Comparison of ENCODE assay signal across 7 mouse cellular contexts in the genomic region with DNA sequence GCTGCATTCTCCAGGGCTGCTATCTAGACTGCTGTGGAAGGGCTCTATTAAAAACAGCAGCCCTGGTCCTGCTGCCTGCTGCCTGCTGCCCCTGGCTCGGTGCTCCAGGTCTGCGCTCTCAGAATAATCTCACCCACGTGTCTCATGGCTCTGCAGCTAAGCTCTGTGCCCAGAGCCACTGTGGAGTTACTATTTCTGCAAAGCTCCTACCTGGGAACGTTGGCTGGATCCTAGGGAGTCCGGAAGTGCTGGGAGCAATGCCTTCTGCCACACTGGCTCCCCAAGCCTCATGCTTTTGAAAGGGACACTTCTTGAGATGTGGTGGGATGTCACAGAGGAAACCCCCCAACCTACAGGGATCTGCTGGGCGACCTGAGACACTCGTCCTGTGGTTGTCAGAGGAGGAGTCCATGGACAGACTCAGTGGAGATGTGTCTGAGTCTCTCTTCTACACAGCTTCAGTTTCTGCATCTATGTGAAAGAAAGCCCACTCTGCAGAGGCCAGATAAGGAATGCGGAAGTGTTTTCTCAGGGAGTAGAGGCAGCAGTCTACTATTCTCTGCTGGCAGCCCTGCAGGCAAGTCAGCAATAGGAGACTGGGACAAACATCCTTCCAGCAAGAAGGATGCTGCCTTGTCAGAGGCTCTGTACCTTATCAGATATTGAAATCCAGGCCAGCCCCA.
DNase-seq lines count a peak whose midpoint lies in the region; ATAC-seq and TF ChIP-seq lines count a peak whose summit lies in the region.

No protein-coding gene starts in this region.

- H3K4me1 ChIP-seq in neural tube, embryonic 13.5 days (replicated peaks) = peaks cover 62% of the 10 kb centered on the region
- H3K4me1 ChIP-seq in neural tube, embryonic 15.5 days = peaks cover 34% of the 10 kb centered on the region
- peaks cover 13% of the 10 kb centered on the region; the same call in 1 of the 2 replicates for H3K4me1 ChIP-seq in forebrain, embryonic 11.5 days (replicated peaks; ENCODE audit: control insufficient read depth, insufficient read depth, low read length)
- peaks cover 17% of the 10 kb centered on the region for H3K4me1 ChIP-seq in intestine, embryonic 15.5 days (replicated peaks)
- H3K4me1 ChIP-seq in stomach, postnatal 0 days (replicated peaks; ENCODE audit: control insufficient read depth, insufficient read depth) = no peaks in the 10 kb centered on the region

- no peaks in the 10 kb centered on the region for H3K36me3 ChIP-seq in neural tube, embryonic 13.5 days
- H3K36me3 ChIP-seq in neural tube, embryonic 15.5 days = no peaks in the 10 kb centered on the region
- no peaks in the 10 kb centered on the region for H3K36me3 ChIP-seq in forebrain, embryonic 11.5 days (ENCODE audit: control insufficient read depth, insufficient read depth, low read length)
- no peaks in the 10 kb centered on the region for H3K36me3 ChIP-seq in intestine, embryonic 15.5 days
- H3K36me3 ChIP-seq in stomach, postnatal 0 days (ENCODE audit: control insufficient read depth, insufficient read depth, low read length) = no peaks in the 10 kb centered on the region

- no peak for TF ChIP-seq CTCF in stomach, postnatal 0 days (IDR thresholded peaks at IDR 0.05; ENCODE audit: low read depth)

- 49% methylated on average over 8 of the region's 8 CpGs for whole genome bisulfite sequencing in neural tube, embryonic 13.5 days
- 43% methylated on average over 8 of the region's 8 CpGs for WGBS in neural tube, embryonic 15.5 days
- WGBS in forebrain, embryonic 11.5 days = 25% methylated on average over 8 of the region's 8 CpGs
- WGBS in intestine, embryonic 15.5 days = 47% methylated on average over 8 of the region's 8 CpGs
- 47% methylated on average over 8 of the region's 8 CpGs for WGBS in stomach, postnatal 0 days

- H3K9me3 ChIP-seq in neural tube, embryonic 13.5 days = no peaks in the 10 kb centered on the region
- no peaks in the 10 kb centered on the region for H3K9me3 ChIP-seq in neural tube, embryonic 15.5 days (replicated peaks)
- no peaks in the 10 kb centered on the region for H3K9me3 ChIP-seq in forebrain, embryonic 11.5 days (ENCODE audit: control insufficient read depth, low read length)
- H3K9me3 ChIP-seq in intestine, embryonic 15.5 days = no peaks in the 10 kb centered on the region
- no peaks in the 10 kb centered on the region for H3K9me3 ChIP-seq in stomach, postnatal 0 days (ENCODE audit: control insufficient read depth, low read length)

- no peak for ATAC-seq in neural tube, embryonic 13.5 days (ENCODE audit: low read depth)
- ATAC-seq in neural tube, embryonic 15.5 days (ENCODE audit: low FRiP score) = no peak
- no peak for ATAC-seq in forebrain, embryonic 11.5 days (replicated peaks; ENCODE audit: low FRiP score)
- no peak for ATAC-seq in intestine, embryonic 15.5 days
- ATAC-seq in stomach, postnatal 0 days (ENCODE audit: low FRiP score, low TSS enrichment) = no peak

- peak overlapping the region; percentile 59; the same call in 1 of the 2 replicates for H3K27ac ChIP-seq in neural tube, embryonic 13.5 days (replicated peaks)
- H3K27ac ChIP-seq in neural tube, embryonic 15.5 days (replicated peaks) = no peak overlapping the region; the same call in 1 of the 2 replicates
- H3K27ac ChIP-seq in forebrain, embryonic 11.5 days (ENCODE audit: low read depth, low read length) = 0 out of 2 replicates have a peak overlapping the region, but pooled peaks have one; percentile 18
- no peak overlapping the region for H3K27ac ChIP-seq in intestine, embryonic 15.5 days
- no peak overlapping the region for H3K27ac ChIP-seq in stomach, postnatal 0 days (replicated peaks)

- no peak for TF ChIP-seq EP300 in stomach, postnatal 0 days (optimal IDR thresholded peaks at IDR 0.05)

- H3K27me3 ChIP-seq in neural tube, embryonic 13.5 days = no peaks in the 10 kb centered on the region
- H3K27me3 ChIP-seq in neural tube, embryonic 15.5 days (replicated peaks) = no peaks in the 10 kb centered on the region
- no peaks in the 10 kb centered on the region for H3K27me3 ChIP-seq in forebrain, embryonic 11.5 days (ENCODE audit: control insufficient read depth, insufficient read depth, low read length)
- H3K27me3 ChIP-seq in intestine, embryonic 15.5 days (replicated peaks) = no peaks in the 10 kb centered on the region
- H3K27me3 ChIP-seq in stomach, postnatal 0 days (ENCODE audit: control insufficient read depth, insufficient read depth, low read length) = no peaks in the 10 kb centered on the region

- intact Hi-C loops in heart, postnatal 14 days (cut with DNase I) = no loop called here

- H3K9ac ChIP-seq in neural tube, embryonic 13.5 days = peak overlapping the region; percentile 34; the same call in 1 of the 2 replicates
- H3K9ac ChIP-seq in neural tube, embryonic 15.5 days (replicated peaks) = no peak overlapping the region
- H3K9ac ChIP-seq in forebrain, embryonic 11.5 days (ENCODE audit: low read length) = peak overlapping the region; percentile 16; the same call in 1 of the 2 replicates
- no peak overlapping the region for H3K9ac ChIP-seq in intestine, embryonic 15.5 days
- H3K9ac ChIP-seq in stomach, postnatal 0 days (ENCODE audit: low read length) = no peak overlapping the region

- no peak overlapping the region for H3K4me2 ChIP-seq in neural tube, embryonic 13.5 days
- H3K4me2 ChIP-seq in neural tube, embryonic 15.5 days = no peak overlapping the region
- H3K4me2 ChIP-seq in forebrain, embryonic 11.5 days (ENCODE audit: low read depth, low read length, severe bottlenecking) = no peak overlapping the region
- no peak overlapping the region for H3K4me2 ChIP-seq in intestine, embryonic 15.5 days (replicated peaks)
- H3K4me2 ChIP-seq in stomach, postnatal 0 days (replicated peaks; ENCODE audit: low read depth) = no peak overlapping the region

- DNase-seq in forebrain, embryonic 11.5 days (ENCODE audit: low spot score) = peak; percentile 56
- peak; percentile 31 to 33 for DNase-seq in heart, postnatal 14 days
- peak; percentile 13 for DNase-seq in retina, postnatal 7 days (ENCODE audit: low read depth, low spot score)
- no peak for DNase-seq in stomach, postnatal 0 days (ENCODE audit: low spot score)

- H3K4me3 ChIP-seq in neural tube, embryonic 13.5 days = no peak overlapping the region
- H3K4me3 ChIP-seq in neural tube, embryonic 15.5 days (replicated peaks) = no peak overlapping the region
- no peak overlapping the region for H3K4me3 ChIP-seq in forebrain, embryonic 11.5 days (ENCODE audit: low read depth, low read length)
- H3K4me3 ChIP-seq in intestine, embryonic 15.5 days (replicated peaks) = no peak overlapping the region
- H3K4me3 ChIP-seq in stomach, postnatal 0 days (ENCODE audit: low read depth, low read length) = no peak overlapping the region

Comparison
In these comparisons a context has a peak if more than half of its experiments do, and no peak if none do; other contexts are left out.
1. H3K27ac ChIP-seq: peak in neural tube, embryonic 13.5 days (single experiment) and forebrain, embryonic 11.5 days (single experiment); none in neural tube, embryonic 15.5 days (single experiment), intestine, embryonic 15.5 days (single experiment) and stomach, postnatal 0 days (single experiment).
2. H3K9ac ChIP-seq: peak in neural tube, embryonic 13.5 days (single experiment) and forebrain, embryonic 11.5 days (single experiment); none in neural tube, embryonic 15.5 days (single experiment), intestine, embryonic 15.5 days (single experiment) and stomach, postnatal 0 days (single experiment).